Mouse (Mus musculus) midbrain, embryonic 15.5 days (tissue): ENCODE results near the gene Kmt5a. TPM values are rescaled to one million over a fixed set of nuclear protein-coding genes. Genes with fewer than 3 reads are reported as not detected.
"Not testable (repeated sequence)": the region's sequence is repeated elsewhere in the genome, so short reads cannot be mapped to it uniquely, and the experiment has no call there.

Source experiments
- ATAC-seq: fragments of 200-750 bp; cut with Nextera tagmentation; replicated peaks from 2 replicates; pipeline ENCODE4 v1.8.0; 2017; ENCODE audit warnings: moderate TSS enrichment
- H3K27ac ChIP-seq: fragments of 300-500 bp; sonication (generic); 2 replicates; pipeline ENCODE4 v1.5.1; 2015; ENCODE audit warnings: mild to moderate bottlenecking, inconsistent platforms
- H3K27me3 ChIP-seq: fragments of 300-500 bp; sonication (generic); replicated peaks from 2 replicates; pipeline ENCODE4 v1.6.1; 2015; ENCODE audit warnings: inconsistent platforms
- H3K36me3 ChIP-seq: fragments of 300-500 bp; sonication (generic); replicated peaks from 2 replicates; pipeline ENCODE4 v1.6.1; 2015; ENCODE audit warnings: inconsistent platforms
- H3K4me1 ChIP-seq: fragments of 300-500 bp; sonication (generic); 2 replicates; pipeline ENCODE4 v1.6.1; 2015; ENCODE audit warnings: inconsistent platforms
- H3K4me2 ChIP-seq: fragments of 300-500 bp; sonication (generic); 2 replicates; pipeline ENCODE4 v1.6.1; 2015; ENCODE audit warnings: inconsistent platforms, mild to moderate bottlenecking, moderate library complexity
- H3K4me3 ChIP-seq: fragments of 300-500 bp; sonication (generic); 2 replicates; pipeline ENCODE4 v1.5.1; 2015; ENCODE audit warnings: mild to moderate bottlenecking, inconsistent platforms
- H3K9ac ChIP-seq: fragments of 300-500 bp; sonication (generic); 2 replicates; pipeline ENCODE4 v1.6.1; 2015; ENCODE audit warnings: mild to moderate bottlenecking, inconsistent platforms
- H3K9me3 ChIP-seq: fragments of 300-500 bp; sonication (generic); 2 replicates; pipeline ENCODE4 v1.6.1; 2016; ENCODE audit warnings: inconsistent platforms
- WGBS: fragments of 180-500 bp; shearing (Covaris S2); methylation state at CpG from one replicate; pipeline ENCODE4 v1.1.7; 2015; ENCODE audit warnings: mixed read lengths; 5-methylcytosine and 5-hydroxymethylcytosine counted together
- polyA plus RNA-seq: library from polyadenylated mRNA; unstranded; fragments of >200 nt; fragmentation: Nextera tagmentation; extraction: Ambion mirVana; gene quantifications from 2 replicates; pipeline ENCODE4 v1.2.1, GENCODE M21; 2015

Kmt5a gene
- polyA plus RNA-seq, 1 experiment from 2014 or later, result 36.4 TPM

DNA sequence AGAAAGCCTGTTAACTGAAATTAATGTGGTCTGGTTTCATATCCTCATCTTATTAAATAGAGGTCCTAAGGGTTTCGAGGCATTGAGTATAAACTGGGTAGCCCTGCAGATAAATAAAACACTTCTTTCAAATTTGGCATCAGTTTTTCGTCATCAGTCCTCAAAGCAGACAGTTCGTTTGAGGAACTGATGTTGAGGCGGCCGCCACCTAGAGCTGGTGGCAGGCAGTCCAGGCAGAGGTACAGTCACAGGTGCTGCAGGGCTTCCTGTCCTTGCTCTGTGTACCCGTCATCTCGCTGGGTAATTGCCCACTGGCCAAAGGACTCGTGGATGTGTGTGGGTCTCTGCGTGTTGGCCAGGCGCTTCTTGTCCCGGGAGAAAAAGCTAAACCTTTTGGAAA lies 53.7 kb downstream of the Kmt5a start:
- Histone ChIP-seq H3K9me3 (no peaks in the 10 kb centered on the region), H3K27ac (no peak overlapping the region), H3K4me3 (no peak overlapping the region), H3K27me3 (no peaks in the 10 kb centered on the region), H3K4me1 (no peaks in the 10 kb centered on the region), H3K9ac (no peak overlapping the region), H3K4me2 (no peak overlapping the region), H3K36me3 (peaks cover 9% of the 10 kb centered on the region; the same call in 1 of the 2 replicates)
- no peak for ATAC-seq
- 91% methylated on average over 11 of the region's 11 CpGs for WGBS

DNA sequence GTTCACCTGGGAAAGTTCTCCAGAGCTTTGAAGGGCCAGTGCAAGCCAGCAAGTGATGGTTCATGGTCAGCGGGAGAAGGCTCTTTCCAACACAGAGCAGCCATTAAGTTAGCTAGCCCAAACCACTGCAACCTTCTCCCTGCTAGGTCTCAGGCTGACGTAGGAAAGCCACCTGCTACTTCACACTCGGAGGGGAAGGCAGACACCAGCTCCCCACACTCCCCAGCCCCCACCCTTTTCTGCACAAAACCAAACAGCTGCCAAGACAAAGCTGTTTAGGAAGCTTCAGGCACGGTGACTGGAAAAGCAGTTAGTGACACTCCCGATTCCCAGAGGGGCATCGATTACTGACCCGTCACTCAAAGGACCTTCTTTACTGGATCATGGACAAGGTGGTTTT lies 55.8 kb downstream of the Kmt5a start:
- Histone ChIP-seq H3K4me1 (no peaks in the 10 kb centered on the region), H3K36me3 (peaks cover 9% of the 10 kb centered on the region; the same call in 1 of the 2 replicates), H3K27ac (no peak overlapping the region), H3K4me3 (no peak overlapping the region), H3K9ac (no peak overlapping the region), H3K27me3 (no peaks in the 10 kb centered on the region), H3K9me3 (no peaks in the 10 kb centered on the region), H3K4me2 (no peak overlapping the region)
- no peak for ATAC-seq
- WGBS, result 59% methylated on average over 7 of the region's 7 CpGs

DNA sequence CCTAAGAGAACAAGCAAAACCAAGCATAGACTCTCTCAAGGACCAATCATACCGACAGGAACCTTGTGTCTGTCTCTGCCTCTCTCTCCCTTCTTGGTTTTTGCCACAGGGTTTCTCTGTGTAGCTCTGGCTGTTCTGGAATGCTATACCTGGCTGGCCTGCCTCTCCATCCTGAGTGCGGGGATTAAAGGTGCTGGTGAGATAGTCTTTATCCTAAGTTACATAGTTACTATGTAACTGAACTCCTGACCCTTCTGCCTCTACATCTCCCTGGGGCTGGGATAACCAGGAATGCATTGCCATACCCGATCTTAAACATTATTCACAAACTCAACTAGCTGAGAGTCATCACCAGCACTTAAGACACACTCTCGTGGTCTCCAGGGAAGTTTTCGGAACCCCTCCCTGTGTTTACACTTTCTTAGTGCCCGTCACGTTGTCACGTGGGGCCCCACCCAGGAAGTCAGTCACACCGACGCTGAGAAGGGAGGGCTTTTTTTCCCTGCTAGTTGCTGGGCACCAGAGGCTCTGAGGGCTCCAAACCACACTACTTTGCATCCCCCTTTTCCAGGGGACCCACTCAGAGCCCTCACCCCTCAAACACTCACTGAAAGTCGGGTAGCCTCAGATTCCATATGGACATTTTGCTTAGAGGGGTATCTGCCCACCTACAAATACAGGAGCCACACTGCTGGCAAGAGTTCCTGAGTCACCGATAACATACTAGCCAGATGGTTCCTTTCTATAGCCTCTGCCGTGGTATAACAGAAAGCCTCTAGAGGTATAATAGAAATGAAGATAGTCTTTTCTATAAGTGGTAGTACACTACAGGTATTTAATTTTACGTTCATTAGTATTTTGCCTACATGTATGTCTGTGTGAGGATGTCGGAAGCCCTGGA lies 57.1 kb downstream of the Kmt5a start:
- Histone ChIP-seq H3K9me3 (no peaks in the 10 kb centered on the region), H3K9ac (no peak overlapping the region), H3K4me2 (no peak overlapping the region), H3K27ac (no peak overlapping the region), H3K4me3 (no peak overlapping the region), H3K36me3 (peaks cover 9% of the 10 kb centered on the region; the same call in 1 of the 2 replicates), H3K4me1 (no peaks in the 10 kb centered on the region), H3K27me3 (no peaks in the 10 kb centered on the region)
- no peak for ATAC-seq
- 81% methylated on average over 15 of the region's 15 CpGs for WGBS

DNA sequence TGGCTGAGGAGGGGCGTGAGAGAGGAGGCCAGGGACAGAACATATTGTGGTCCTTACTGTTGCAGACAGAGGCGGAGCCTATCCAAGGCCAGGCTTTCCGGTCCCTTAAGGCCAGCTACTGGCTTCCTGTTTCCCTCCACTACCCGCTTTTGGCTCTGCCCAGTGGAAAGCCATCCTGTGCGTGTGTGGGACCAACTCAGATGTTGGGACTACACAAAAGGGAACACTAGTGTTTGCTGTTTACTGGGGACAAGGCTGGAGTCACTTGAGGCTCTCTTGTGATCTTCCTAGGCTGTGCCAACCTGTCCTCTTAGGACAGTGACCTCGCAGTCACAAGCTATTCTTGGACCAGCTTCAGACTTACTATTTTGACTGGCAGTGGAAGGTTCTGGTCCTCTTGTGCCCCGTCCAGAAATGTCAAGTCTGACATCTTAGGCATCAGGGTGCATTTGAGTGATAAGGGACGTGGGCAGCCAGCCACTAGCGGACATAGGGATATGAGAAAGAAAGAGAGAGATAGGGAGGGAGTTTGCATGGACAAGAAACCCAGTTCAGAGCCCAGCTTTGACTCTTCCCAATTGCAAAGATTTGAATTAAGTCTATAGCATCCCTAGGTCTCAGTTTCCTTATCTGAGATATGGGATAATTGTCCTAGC lies 58.6 kb downstream of the Kmt5a start:
- ATAC-seq, result no peak
- Histone ChIP-seq H3K4me1 (no peaks in the 10 kb centered on the region), H3K4me2 (no peak overlapping the region), H3K27me3 (no peaks in the 10 kb centered on the region), H3K27ac (no peak overlapping the region), H3K4me3 (no peak overlapping the region), H3K9ac (no peak overlapping the region), H3K36me3 (no peaks in the 10 kb centered on the region; the same call in 1 of the 2 replicates), H3K9me3 (no peaks in the 10 kb centered on the region)
- 77% methylated on average over 9 of the region's 9 CpGs for WGBS

DNA sequence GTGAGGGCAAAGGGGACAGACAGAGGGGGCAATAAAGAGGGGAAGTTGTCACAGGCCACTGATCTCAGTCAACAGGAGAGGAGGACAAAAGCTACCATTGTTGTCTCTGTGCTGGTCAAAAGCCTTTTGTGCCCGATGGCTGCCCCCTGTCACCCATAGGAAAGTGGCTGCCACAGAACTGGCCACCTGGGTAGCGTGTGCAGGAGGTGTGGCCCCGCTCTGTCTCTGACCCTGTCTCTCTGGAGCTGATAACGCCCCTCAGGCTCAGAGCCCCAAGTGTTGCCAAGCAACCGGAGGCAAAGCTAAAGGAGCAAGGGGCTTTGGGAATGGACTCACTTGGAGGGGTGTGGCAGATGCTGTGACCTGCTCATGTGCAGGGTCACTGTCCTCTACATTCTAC lies 59.3 kb downstream of the Kmt5a start:
- no peaks in the 10 kb centered on the region for H3K4me1 ChIP-seq
- ATAC-seq, result no peak
- H3K9me3 ChIP-seq, result no peaks in the 10 kb centered on the region
- no peaks in the 10 kb centered on the region for H3K27me3 ChIP-seq
- H3K4me3 ChIP-seq, result no peak overlapping the region
- no peak overlapping the region for H3K9ac ChIP-seq
- no peak overlapping the region for H3K4me2 ChIP-seq
- H3K27ac ChIP-seq, result no peak overlapping the region
- no peaks in the 10 kb centered on the region for H3K36me3 ChIP-seq
- 19% methylated on average over 5 of the region's 5 CpGs for WGBS

DNA sequence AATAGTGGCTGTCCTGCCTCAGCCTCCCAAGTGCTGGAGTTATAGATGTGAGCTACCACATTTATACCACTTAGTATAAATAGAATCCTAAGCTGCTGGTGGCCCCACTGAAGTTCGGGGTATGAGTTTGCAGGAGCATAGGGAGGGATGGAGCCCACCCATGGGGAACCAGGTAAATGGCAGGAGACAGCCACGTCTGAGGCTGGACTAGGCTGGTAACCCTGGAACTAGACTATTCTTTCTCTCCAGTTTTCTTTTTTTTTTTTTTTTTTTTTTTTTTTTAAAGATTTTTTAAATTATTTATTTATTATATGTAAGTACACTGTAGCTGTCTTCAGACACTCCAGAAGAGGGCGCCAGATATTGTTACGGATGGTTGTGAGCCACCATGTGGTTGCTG lies 60.3 kb downstream of the Kmt5a start:
- not testable (repeated sequence) for H3K36me3 ChIP-seq, H3K9ac ChIP-seq, H3K27me3 ChIP-seq, H3K27ac ChIP-seq, H3K4me1 ChIP-seq, ATAC-seq, H3K9me3 ChIP-seq, H3K4me3 ChIP-seq, H3K4me2 ChIP-seq
- WGBS, result 80% methylated on average over 4 of the region's 4 CpGs

DNA sequence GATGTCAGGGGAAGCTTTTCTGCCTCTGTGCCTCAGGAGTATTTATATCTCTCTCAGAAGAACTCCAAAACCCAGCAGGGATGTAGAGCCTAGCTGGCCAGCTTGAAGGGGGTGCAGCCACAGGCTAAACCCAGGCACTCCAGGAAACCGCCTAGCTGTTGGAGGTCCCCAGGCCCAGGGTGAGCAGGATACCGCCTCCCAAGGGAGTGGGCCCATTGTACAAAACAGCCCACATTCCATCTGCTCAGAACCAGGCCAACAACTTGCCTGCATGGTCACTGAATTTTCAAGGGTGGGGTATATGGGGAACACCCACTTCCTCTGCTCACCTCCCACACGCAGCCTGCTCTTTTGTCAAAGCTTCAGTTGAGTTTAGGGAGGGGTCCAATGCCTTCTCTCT lies 60.8 kb downstream of the Kmt5a start:
- Histone ChIP-seq H3K27me3 (no peaks in the 10 kb centered on the region), H3K9me3 (no peaks in the 10 kb centered on the region), H3K4me3 (no peak overlapping the region), H3K4me2 (no peak overlapping the region), H3K9ac (no peak overlapping the region), H3K27ac (no peak overlapping the region), H3K4me1 (no peaks in the 10 kb centered on the region), H3K36me3 (no peaks in the 10 kb centered on the region)
- no peak for ATAC-seq
- 92% methylated on average over 3 of the region's 3 CpGs for WGBS

DNA sequence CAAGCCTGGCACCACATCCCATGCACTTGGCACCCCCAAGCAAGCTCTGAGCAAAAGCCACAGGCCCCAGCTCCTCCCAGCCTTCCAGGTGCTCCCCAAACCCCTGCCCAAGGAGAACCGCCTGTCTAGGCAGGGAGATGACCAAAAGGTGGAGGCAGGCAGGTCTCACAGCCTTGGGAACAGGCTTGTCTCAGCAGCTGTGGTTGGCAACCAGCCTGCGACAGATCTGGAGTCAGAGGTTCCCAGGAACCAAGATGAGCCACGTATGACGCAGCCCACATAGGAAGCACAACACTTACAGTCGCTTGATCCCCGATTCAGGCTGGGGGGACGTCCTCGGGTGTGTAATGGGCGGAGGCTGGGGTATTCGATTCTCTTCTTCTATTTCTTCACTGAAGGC lies 61.8 kb downstream of the Kmt5a start:
- no peak for ATAC-seq
- H3K4me1 ChIP-seq, result no peaks in the 10 kb centered on the region
- no peak overlapping the region for H3K27ac ChIP-seq
- no peaks in the 10 kb centered on the region for H3K36me3 ChIP-seq
- H3K4me3 ChIP-seq, result no peak overlapping the region
- WGBS, result 96% methylated on average over 10 of the region's 10 CpGs
- H3K9ac ChIP-seq, result no peak overlapping the region
- H3K4me2 ChIP-seq, result no peak overlapping the region
- H3K9me3 ChIP-seq, result no peaks in the 10 kb centered on the region
- no peaks in the 10 kb centered on the region for H3K27me3 ChIP-seq

DNA sequence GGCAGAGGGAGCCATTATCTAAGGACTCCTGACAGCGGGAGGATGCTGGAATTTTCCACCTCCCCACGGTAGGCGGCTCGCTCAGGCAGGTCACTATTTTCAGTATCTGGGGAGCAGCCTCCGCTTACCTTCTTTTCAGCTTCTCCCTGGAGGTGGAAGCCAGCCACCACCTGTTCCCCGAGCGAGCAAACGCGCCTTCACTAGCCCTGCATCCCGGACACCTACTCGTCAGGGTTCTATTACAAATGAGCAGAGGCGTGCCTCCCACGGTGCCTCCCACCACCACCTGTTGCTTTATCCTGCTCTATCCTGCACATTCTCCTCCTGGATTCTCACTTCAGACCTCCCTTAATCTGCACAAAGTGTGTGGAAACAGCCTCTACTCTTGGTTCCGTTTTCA lies 64.0 kb downstream of the Kmt5a start:
- Histone ChIP-seq H3K4me3 (no peak overlapping the region), H3K9ac (no peak overlapping the region), H3K9me3 (no peaks in the 10 kb centered on the region), H3K4me2 (no peak overlapping the region), H3K27me3 (no peaks in the 10 kb centered on the region), H3K36me3 (no peaks in the 10 kb centered on the region), H3K27ac (no peak overlapping the region), H3K4me1 (no peaks in the 10 kb centered on the region)
- WGBS, result 57% methylated on average over 14 of the region's 14 CpGs
- ATAC-seq, result no peak

DNA sequence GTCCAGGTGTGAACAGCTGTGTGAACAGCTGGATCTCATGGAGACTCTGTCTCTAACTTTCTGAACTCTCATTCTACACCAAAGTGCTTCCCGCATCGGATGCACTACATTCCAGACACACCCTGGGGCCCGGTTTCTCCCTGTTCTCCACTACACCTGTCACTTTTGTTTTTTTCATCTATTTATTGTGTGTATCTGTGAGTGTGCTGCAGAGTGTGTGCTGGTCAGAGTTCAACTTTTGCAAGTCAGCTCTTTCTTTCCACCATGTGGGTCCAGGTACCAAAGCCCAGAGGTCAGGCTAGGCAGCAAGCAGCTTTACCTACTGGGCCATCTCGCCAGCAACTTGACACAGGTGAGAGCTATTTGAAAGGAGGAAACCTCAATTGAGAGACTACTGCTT lies 65.5 kb downstream of the Kmt5a start:
- H3K27me3 ChIP-seq, result no peaks in the 10 kb centered on the region
- no peak for ATAC-seq
- H3K4me1 ChIP-seq, result no peaks in the 10 kb centered on the region
- no peak overlapping the region for H3K4me3 ChIP-seq
- H3K9me3 ChIP-seq, result no peaks in the 10 kb centered on the region
- H3K36me3 ChIP-seq, result no peaks in the 10 kb centered on the region
- H3K9ac ChIP-seq, result no peak overlapping the region
- no peak overlapping the region for H3K27ac ChIP-seq
- no peak overlapping the region for H3K4me2 ChIP-seq
- 96% methylated on average over 4 of the region's 4 CpGs for WGBS

DNA sequence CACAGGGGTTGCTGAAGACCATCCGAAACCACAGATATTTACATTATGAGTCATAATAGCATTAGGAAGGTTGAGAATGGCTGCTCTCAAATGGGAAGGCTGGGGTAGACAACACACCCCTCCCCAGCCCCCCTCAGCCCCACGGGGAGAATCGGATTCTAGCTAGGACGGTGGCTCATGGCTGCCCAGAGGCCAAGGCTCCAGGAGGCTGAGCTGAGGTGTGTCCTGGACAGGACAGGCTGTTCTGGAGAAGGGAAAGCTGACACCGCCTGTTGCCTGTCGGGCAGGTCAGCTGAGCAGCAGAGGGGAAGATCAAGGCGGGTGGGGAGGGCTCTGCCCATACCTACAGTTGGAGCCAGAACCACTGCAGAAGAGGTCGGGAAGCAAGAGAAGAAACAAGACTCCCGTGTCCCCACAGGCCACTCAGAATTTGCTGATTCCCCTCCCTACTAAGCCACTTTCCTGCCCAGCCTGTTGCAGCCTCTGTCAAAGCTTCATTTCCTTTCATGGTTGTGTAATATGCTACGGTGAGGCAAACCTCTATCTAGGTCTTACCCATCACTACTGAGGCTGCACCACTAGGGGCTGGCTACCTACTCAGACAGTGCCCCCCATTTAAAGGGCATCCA lies 67.1 kb downstream of the Kmt5a start:
- H3K27ac ChIP-seq, result no peak overlapping the region
- no peak overlapping the region for H3K4me3 ChIP-seq
- no peaks in the 10 kb centered on the region for H3K4me1 ChIP-seq
- no peak overlapping the region for H3K9ac ChIP-seq
- WGBS, result 77% methylated on average over 10 of the region's 10 CpGs
- no peaks in the 10 kb centered on the region for H3K9me3 ChIP-seq
- H3K4me2 ChIP-seq, result no peak overlapping the region
- H3K27me3 ChIP-seq, result no peaks in the 10 kb centered on the region
- ATAC-seq, result no peak
- no peaks in the 10 kb centered on the region for H3K36me3 ChIP-seq

DNA sequence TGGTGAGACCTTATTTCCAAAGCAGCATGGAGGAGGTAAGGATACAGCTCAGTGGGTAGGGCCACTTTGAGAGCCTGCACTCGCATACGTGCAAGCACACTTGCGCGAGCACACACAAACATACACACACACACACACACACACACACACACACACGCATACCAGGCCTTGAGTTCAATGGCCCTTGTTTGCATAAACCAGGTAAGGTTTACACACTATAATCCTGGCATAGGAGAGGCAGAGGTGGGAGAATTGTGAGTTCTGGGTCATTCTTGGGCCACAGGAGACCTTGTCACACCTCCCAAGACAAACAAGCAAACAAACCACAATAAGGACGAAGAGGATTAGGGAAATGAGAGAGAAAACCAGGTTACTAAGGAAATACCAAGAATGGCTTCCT lies 69.5 kb downstream of the Kmt5a start:
- Histone ChIP-seq H3K4me3 (no peak overlapping the region), H3K4me2 (no peak overlapping the region), H3K36me3 (peaks cover 12% of the 10 kb centered on the region), H3K9me3 (no peaks in the 10 kb centered on the region), H3K4me1 (no peaks in the 10 kb centered on the region), H3K27me3 (no peaks in the 10 kb centered on the region), H3K9ac (no peak overlapping the region), H3K27ac (no peak overlapping the region)
- 98% methylated on average over 6 of the region's 6 CpGs for WGBS
- ATAC-seq, result no peak
